Mouse (Mus musculus) embryo, embryonic 10.5 days (tissue): ENCODE results near the gene Gna13.
"Not testable (repeated sequence)": the region's sequence is repeated elsewhere in the genome, so short reads cannot be mapped to it uniquely, and the experiment has no call there.

Source experiments
- DNase-seq: peaks from one replicate; pipeline ENCODE4 v3.0.0-alpha.2; 2015; ENCODE audit warnings: low spot score

The Gna13 gene

DNA sequence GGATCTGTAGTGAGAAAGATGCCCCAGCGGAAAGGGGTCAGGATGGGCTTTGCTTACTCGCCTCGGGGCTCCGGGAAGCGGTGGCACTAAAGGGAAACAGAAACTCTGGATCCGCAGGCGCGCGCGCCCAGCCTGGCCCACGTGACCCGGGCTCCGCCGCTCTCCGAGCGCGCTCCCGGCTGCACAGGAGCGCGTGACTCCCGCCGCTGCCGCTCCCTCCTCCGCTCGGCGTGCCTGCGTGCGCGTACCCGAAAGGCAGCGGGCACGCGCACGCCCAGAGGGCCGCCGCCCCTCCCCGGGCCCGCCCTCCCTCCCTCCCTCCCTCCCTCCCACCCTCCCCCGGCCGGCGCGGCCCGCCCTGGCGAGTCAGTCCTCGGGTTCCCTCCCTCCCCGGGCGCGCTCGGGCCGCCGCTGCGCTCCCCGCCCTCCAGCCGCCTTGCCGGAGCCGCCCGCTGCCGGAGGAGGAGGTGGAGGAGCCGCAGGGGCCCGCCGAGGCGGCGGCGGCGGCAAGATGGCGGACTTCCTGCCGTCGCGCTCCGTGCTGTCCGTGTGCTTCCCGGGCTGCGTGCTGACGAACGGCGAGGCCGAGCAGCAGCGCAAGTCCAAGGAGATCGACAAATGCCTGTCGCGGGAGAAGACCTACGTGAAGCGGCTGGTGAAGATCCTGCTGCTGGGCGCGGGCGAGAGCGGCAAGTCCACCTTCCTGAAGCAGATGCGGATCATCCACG, at the start of gene Gna13:
Gene Gna13 (plus strand): TSS at position 369 of the 728 bp plus-strand sequence.
- peak; percentile 93 for DNase-seq

- DNase-seq = peak; percentile 36
Observed at GRCm38 (mm10) chr11:109316921-109317320, 45.7 kb upstream of the Gna13 start.

DNA sequence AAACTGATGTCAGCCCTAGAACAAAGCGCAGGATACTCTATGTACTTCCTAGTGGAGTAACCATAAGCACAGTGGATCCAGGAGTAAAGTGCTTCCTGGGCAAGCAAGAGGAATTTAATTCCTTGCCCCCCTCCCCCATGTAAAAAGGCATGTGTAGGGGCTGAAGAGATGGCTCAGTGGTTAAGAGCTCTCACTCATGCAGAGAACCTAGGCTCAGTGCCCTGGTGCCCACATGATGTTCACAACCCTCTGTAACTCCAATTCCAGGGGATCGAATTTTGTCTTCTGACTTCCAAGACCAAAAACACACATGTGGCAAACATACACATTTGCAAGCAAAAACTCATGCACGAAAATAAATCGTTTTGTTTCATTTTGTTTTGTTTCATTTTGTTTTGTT, 43.2 kb upstream of the Gna13 start:
- DNase-seq = no peak

- no peak for DNase-seq
Observed at GRCm38 (mm10) chr11:109319946-109320345, 42.7 kb upstream of the Gna13 start.

GRCm38 (mm10) chr11:109320361-109320933, 42.2 kb upstream of the Gna13 start:
- DNase-seq = no peak

DNA sequence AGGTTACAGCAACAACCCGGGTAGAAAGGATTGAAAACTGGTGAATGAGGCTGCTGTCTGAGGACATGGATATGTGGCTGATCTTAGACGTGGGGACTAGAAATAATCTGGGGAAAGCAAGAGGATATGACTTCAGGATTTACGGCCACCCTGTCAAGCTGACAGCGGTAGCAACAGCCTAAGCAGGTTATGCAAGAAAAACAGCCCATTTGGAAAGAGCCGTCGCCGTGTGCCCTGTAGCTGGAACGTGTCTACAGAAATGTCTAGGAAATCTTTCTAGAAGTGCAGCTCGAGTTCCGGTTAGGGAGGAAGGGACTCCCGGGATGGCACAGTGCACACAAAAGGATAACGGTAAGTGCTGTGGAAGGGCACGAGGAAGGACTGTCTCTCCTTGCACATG, 36.4 kb upstream of the Gna13 start:
- no peak for DNase-seq

DNA sequence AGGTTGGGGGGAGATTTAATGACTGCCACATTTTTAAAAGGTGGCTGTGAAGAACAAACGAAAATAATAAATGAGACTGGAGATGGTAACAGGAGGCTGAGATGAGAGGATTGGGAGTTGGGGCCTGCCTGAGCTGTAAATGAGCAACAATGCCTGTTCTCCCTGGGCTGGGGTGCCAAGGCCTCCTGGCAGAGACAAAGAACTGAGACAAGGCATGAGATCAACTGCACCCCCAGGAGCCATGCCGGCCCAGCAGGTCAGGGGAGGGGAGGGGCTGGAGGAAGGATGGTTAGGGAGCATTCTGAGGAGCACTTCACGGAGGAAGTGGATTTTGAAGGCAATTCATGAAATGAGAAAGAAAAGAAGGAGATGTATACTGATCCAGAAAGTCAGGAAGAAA, 35.2 kb upstream of the Gna13 start:
- DNase-seq = no peak

- DNase-seq = no peak
Observed at GRCm38 (mm10) chr11:109327952-109328351, 34.7 kb upstream of the Gna13 start.

GRCm38 (mm10) chr11:109329331-109329730, 33.3 kb upstream of the Gna13 start:
- DNase-seq = no peak

GRCm38 (mm10) chr11:109330706-109331393, 31.8 kb upstream of the Gna13 start:
- DNase-seq = no peak

GRCm38 (mm10) chr11:109331424-109331824, 31.2 kb upstream of the Gna13 start:
- DNase-seq = peak; percentile 97

DNA sequence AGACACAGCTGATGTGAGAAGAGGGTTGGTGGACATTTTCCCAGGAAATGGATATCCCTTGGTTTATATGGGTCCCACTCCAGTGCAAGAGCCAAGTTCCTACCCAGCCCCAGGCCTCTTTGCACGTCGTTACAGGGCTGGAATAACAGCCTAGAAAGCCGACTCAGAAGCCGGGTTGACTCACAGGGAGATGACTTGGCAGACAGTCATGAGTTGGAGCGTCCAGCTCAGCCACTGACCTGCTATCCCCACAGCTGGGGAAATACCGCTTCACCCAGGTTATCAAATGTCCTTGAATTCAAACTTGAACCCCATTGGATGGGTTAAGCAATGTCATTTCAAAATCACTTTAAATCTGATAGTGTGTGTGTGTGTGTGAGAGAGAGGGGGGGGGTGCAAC, 29.9 kb upstream of the Gna13 start:
- no peak for DNase-seq

GRCm38 (mm10) chr11:109334773-109335172, 27.9 kb upstream of the Gna13 start:
- no peak for DNase-seq

DNA sequence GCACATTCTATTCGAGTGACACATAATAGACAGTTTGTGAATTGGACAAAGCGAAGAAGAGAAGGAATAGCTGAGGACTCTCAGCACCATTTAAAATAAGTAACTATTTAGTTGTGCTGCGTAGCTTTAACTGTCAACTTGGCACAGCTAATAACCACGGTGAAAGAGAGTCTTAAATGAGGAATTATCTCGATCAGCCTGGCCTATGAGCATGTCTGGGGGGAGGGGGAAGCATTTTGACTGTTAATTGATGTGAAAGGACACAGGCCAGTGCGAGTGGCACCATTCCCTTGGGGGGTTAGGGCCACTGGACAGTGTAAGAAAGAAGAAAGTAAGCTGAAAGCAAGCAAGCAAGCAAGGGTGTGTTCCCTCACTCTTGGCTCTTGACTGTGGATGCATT, 26.7 kb upstream of the Gna13 start:
- DNase-seq = no peak

DNA sequence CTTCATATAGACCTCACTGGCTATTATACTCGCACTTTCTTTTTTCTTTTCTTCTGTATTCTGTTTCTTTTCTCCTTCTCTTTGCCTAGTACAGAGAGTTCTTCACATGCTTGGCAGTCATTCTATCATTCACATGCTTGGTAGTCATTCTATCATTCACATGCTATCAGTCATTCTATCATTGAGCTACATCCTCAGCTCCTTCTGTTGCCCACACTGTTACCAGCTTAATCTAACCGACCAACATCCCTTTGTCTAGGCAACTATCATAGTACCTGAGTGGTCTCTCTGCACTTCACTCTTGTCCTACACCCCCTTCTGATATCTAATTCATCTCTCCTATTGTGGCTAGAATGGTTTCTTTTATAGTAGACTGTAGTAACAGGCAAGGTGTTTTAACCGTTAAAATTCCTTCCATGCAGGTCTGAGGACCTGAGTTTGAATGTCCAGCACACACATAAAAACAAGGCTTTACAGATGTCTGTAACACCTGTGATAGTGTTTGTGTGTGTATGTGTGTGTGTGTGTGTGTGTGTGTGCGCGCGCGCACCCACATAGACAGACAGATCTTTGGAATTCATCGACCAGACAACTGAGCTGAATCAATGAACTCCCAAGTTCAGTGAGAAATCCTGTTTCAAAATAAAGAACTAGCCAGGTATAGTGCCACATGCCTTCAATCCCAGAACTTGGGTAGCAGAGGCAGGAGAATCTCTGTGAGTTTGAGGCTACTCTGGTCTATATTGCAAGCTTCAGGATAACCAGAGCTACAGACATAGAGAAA, 23.3 kb upstream of the Gna13 start:
- no peak for DNase-seq

DNA sequence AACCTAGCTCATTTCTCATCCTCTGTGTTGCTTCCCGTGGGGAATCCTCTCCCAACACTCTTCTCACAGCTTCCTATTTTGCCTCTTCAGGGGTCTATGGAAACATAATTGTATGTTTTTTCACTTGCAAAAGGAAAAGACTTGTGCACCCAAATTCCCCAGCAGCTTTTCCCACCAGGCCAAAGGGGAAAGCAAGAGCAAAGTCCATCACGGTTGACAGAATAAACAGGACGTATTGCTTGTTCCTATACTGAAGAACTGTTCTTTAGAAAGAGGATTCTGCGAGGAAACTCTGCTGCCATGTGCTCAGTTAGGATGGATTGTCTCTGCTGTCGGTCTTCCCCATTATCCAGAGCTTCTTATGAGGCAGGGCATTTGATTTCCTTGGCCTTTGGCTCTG, 22.1 kb upstream of the Gna13 start:
- DNase-seq = no peak

DNA sequence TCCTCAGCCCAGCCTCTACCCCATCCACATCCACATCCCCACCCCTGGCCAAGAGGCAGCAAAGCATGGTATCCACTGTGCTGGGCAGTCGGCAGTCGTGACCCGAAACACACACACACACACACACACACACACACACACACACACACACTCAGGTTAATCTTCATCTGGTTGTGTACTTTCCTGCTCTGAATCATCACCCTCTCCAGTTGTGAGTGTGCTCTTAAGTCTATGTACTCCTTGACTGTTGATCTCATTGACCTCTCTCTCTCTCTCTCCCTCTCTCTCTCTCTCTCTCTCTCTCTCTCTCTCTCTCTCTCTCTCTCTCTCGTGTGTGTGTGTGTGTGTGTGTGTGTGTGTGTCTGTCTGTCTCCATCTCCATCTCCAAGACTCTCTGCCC, 20.0 kb upstream of the Gna13 start:
- not testable (repeated sequence) for DNase-seq

DNA sequence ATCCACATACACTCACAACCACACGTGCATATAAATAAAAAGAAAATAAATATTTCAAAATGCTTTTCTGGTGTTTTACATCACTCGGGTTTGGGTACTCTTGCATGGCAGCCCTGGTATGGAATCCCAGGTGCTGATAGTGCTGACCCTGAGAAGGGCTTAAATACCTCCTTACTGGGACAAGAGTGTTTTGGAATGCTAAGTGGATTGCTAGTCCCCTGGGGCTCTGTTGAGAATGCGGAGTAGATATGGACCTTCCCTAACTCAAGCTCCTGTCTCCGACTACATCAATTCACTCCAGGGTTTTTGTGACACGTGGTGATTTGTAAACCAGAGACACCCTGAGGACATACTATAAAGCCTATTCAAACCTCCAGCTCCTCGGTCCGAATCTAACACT, 19.1 kb upstream of the Gna13 start:
- no peak for DNase-seq

DNA sequence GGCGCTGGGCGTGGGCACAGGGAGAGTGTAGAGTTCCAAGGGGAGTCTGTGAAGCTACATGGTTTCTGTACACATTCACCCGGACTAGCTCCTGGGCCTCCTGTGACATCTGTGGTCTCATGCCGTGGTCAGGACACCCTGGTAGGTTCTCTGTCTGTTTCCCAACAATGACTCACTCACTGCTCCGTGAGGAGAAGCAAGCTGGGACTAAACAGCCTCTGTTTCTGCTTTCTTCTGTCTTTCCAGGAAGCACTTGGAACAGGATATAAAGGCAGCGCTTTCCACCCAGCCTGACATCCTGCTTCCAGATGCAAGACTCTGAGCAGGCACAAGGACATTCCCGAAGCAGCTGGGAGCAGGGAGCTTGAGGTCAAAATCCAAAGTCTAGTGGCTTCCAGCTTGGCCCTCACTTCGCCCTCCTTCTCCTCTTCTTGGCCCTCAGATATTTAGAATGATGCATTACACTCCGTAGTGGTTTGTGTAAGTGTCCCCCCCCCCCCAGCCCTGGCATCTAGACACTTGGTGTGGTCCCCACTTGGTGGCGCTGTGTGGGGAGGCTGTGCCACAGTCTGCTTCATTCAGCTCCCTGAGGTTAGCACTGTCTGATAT, 18.5 kb upstream of the Gna13 start:
- DNase-seq = peak; percentile 36

DNA sequence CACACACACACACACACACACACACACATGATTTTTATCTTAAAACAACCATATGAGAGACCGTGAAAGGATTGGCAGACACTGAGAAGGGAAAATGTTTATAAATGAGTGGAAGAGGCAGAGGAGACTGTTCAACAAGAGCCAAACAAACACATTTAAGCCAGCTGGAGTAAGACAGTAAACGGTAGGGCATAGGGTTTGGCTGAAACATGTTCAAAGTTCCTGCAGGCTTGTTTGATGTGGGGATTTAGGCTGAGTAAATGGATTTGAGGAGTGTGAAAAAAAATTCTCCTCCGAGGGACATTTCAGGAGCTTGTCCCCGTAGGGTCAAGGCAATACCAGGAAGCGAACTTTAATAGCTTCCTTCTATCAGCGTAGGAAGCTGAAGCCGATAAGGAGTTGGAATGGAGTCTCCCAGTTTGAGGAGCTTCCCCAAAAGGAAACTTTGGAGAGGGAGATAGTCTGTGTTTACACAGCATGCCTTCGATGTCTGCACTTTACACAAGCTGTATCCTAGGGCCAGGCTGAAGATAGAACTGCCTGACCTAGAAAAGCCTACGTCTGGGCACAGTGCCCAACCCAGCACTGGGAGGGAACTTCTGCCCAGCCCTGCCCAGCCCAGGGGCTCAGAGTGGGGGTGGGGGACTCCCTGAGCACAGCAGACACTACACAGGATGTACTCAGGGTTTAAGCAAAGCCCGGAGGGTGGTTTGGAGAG, 15.2 kb upstream of the Gna13 start:
- no peak for DNase-seq

- no peak for DNase-seq
Observed at GRCm38 (mm10) chr11:109348408-109348807, 14.2 kb upstream of the Gna13 start.
